Mouse (Mus musculus) forelimb bud, embryonic 11.5 days (tissue): ENCODE measurements around the gene Nek3.

ENCODE experiments used
- DNase-seq: peaks from one replicate; pipeline ENCODE4 v3.0.0-alpha.2; 2012; ENCODE audit warnings: low read depth, low spot score

The Nek3 gene

DNA sequence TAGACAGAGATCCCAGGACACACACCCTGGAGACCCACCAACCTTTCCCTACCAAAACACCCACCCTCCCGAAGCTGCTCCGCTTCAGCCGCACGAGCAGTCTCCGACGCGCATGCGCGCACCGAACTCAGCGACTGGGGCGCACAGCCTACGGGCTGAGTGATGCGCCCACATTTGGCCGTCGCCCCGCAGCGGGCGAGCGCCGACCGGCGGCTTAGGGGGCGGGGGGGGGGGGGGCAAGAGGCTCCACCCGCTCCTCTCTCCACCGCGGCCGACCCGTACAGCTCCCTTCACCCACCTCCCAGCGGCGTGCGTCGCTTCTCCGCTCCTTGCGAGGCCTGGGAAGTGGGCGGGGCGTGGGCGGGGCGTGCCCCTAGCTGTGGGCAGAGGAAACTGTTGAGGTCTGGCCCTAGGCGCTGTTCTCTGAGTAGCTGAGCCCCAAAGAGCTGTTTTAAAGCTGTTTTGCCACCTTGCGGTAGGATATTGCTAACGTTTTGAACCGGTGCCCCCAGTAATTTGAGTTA is at the start of gene Nek3:
Nek3 (minus strand) TSS at position 356 of the 524 bp plus-strand sequence.
- DNase-seq: peak; percentile 93

DNA sequence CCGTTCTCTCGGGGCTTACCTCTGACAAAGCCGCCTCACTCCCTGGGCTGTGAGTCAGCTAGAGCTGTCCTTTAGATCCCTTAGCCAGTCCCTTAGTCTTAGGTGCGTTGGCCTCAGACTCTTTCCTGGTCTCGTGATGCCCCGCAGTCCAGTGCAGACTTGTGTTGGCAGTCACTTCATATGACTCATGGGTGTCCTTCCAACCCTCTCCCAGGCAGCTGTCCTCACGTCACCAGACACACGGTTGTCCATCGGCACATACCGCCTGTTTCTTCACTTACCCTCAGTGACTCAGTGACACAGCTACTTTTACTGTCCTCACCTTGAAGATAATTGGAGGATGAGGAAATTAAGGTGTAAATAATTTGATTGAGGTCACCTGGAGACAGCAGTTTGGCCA is 48.6 kb upstream of the Nek3 start:
- no peak for DNase-seq

DNA sequence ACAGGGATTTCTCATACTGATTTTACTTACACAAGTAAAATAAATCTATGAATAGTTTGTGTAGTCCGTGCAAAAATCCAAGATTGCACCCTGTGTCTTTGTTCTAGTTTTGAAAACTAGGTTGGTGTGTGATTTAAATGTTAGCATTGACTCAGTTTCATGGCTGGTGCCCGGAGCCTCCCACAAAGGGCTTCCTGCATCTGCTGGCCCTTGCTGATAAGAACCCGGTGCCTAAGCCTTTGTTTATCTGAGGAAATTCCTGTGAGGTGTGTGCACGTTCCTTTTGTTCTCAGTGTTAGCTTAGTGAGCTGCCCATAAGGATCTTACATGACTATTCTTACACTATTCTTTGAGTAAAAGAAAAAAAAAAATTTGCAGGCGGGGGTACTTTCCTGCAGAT is 42.8 kb upstream of the Nek3 start:
- DNase-seq: no peak

DNA sequence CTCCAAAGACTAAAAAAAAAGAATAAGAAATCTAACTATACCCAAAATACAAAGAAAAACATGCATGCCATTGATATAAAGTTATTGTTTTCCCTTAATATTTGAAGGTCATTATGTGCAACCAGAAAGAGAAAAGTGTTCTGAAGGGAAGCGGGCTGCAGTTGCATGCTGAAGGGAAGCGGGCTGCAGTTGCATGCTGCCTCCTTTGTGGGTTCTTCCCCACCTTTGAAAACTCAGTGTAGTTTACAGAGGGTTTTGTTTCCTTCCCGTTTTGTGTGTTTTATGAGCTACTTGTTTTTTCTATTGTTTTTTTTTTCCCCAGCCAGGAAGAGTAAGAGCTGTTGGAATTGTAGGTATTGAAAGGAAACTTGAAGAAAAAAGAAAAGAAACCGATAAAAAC is 41.3 kb upstream of the Nek3 start:
- no peak for DNase-seq

DNA sequence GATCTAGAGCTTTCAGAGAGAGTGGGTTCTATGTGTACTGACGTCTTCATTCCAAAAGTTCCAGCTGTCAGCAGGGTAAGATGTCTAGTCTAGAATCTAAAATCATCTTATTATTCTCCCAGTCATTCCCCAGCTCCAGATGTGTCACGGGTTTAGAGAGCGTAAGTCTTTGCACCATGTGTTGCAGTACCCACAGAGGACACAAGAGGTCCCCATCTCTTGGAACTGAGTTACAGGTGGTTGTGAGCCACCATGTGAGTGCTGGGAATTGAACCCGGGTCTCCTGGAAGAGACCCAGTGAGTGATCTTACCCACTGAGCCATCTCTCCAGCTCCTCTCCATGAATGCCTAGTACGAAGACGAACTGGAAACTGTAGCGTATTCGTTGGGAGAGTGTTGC is 33.2 kb upstream of the Nek3 start:
- DNase-seq: no peak

DNA sequence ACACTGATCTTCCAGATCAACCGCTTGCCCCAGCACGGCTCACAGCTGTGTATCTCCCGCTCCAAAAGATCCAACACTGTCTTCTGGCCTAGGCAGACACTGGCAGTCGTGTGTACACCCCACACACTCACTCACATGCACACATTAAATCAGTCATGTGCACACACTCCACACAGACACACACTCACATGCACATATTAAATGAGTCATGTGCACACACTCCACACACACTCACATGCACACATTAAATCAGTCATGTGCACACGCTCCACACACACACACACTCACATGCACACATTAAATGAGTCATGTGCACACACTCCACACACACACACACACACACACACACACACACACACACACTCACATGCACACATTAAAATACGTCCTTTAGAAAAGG is 31.7 kb upstream of the Nek3 start:
- no peak for DNase-seq

DNA sequence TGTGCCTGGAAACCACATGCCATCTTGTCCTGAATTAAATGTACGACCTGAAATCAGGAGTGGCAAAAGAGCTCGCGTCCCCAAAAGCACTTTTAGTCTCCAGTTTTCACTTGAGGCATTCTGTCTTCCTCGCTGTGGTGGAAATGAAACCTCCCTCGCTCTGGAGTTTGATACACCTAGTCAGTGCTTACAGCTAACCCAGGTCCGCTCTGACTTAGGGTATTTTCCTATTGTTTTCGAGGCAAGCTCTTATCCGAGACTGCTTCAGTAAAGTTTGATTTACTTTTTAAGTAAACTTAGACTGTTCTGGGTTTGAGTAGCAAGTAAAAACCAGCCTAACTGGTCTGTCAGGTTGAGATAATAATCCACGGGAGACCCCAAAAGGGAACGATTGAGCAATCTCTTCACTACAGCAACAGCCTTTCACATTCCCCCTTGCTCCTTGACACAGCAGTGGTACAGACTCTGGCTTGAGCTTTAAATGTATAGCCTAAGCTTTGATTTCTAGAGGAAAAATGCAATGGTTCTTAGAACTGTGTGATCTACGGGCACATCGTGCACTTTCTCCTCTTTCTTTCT is 27.3 kb upstream of the Nek3 start:
- DNase-seq: no peak

DNA sequence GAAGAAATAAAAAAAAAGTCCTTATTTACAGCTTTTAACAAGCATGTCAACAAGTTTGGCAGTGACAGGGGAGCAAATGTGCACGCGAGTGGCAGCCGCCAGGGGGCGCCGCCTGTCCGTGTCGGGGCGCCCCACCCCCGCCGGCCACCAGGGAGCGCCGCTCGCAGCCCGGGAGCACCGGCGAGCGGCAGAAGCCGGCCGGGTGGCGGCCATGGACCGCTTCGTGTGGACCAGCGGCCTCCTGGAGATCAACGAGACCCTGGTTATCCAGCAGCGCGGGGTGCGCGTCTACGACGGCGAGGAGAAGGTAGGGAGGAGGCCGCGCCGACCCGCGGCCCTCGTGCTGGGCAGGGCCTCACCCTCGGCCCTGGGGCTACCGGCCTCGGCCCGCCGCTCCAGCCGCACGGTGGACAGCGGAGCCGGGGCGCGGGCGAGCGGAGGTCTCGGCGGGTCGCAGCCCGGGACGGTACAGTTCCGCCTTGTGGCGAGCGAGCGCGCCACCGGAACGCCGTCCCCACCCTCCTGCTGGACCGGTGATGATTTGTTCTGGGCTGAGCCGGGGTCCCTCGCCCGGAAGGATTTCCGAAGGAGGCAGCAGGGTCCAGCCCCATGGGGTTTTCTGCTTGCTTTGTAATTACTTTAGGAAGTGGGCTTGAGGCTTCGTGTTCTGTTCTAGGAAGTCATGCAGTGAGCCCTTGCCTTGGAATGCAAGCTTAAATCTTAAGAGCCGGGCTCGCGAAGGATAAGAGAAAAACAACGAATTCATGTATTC is 26.6 kb upstream of the Nek3 start, which contains the start of gene Vps36:
Vps36 (plus strand) TSS at position 150 of the 772 bp plus-strand sequence.
- peak; percentile 86 for DNase-seq

DNA sequence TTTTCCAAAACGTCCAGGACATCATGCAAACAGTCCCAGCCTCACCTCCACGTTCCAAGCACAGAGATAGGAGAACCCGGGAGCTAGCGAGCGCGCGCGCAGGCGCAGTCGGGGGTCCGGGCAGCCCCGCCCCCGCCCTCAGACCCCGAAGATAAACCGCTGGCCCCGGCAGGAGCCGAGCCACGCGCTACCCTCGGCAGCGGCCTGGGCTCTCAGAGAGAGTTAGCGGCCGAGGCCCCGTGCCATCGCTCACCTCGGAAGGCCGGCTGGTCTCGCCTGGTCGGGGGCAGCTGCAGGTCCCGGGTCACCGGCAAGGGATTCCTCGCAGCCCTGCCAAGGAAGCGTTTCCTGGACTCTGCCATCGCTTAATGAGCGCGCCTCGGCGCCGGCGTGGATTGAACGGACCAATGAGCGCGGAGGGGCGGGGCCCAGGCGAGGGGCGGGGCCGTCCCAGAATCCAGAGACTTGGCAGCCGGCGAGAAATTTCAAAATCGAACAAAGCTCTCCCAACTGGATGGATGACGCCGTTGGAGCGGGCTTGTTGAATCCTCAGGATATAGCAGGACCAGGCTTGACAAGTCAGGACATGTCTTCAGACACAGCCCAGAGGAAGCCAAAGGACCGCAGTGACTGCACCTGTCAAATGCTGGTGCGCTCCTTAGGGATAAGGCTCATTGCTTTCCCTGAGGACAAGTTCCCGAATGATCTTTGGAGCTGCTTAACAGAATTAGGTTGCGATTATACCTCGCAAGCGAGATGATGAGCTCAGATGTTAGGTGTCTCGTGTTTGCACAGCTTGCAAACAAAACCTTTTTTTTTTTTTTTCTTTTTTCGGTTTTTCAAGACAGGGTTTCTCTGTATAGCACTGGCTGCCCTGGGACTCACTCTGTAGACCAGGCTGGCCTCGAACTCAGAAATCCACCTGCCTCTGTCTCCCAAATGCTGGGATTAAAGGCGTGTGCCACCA is 19.5 kb upstream of the Nek3 start, which contains the start of gene Ckap2:
Ckap2 (minus strand) TSS at position 389 of the 967 bp plus-strand sequence.
- peak; percentile 89 for DNase-seq

DNA sequence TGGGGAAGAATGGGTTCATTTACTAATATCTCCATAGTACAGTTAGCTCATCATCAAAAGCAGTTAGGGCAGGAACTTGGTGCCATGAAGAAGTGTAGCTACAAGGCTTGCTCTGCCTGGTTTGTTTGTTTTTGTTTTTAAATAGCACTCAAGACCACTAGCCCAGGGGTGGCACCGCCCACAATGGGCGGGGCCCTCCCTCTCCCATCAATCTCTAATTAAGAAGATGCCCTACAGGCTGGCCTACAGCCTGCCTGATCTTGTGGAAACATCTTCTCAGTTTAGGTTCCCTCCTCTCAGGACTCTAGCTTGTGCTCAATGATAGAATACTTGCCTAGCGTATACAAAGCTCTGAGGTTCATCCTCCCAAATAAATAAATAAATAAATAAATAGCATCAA is 18.6 kb upstream of the Nek3 start:
- DNase-seq: peak; percentile 29

DNA sequence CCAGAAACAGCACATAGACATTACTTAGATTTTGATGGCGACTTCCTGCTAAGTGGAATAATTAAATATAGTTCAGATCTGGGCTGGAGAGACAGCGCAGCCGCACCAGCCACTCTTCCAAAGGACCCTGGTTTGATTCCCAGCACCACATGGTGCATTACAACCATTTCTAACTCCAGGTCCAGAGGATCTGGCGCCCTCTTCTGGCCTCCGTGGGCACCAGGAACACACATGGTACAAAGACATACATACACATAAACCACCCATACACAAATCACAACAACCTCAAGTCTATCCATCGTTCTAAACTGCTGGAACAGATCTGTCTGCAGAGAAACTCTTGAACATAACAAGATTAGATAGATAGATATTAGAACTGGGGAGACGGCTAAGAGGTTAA is 9.7 kb upstream of the Nek3 start:
- no peak for DNase-seq

DNA sequence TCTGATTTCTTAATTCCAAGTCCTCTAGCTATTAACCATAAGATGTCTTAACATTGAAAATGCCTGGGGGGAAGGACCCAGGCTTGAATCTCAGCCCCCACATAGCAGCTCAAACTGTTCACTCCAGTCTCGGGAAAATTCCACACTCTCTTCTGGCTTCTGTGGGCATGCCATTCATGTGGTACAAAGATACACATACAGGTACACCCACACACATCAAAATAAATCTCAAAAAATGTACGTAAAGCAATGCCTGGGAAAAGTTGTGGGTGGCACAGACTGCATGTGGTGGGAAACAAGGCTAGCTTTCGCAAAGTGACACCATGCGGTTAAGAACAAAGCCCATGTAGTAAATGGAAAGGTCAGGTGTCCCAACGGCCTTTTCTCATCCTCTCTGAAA is 2.9 kb upstream of the Nek3 start:
- DNase-seq: no peak

DNA sequence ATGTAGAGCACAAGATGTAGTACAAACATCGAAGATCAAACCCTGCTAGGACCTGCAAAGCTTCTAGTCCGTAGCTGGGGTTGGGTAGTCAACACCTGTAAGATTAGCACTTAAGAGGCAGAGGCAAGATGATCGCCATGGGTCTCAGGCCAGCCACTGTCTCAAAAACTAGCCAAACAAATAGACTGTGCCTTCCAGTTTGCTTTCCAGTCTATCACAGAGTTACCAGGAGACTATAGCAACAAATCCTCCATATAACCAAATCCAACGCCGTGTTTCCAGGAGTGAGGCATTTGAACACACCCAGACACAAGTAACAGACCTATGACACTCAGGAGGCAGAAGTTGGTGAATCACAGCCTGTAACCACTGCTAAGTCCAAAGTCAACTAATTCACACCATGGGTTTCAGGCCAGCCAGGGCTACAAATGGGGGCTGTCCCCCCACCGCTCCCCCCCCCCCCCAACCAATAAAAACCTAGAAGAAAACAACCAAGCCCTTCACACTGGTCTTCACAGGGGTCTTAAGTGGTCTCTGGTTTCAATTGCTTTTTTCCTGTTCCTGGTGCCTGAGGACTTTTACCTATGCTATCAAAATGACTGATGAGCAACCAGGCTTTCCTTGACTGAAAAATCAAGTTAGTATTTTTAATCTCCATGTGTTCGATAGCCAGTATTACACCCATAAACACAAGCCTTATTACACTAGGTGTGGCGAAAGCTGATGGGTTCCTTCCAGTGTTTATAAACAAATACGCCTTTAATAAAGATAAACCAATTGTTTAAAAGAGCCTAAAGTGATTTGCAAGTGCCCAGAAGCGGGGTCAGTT is 770 bp downstream of the Nek3 start:
- DNase-seq: peak; percentile 8

DNA sequence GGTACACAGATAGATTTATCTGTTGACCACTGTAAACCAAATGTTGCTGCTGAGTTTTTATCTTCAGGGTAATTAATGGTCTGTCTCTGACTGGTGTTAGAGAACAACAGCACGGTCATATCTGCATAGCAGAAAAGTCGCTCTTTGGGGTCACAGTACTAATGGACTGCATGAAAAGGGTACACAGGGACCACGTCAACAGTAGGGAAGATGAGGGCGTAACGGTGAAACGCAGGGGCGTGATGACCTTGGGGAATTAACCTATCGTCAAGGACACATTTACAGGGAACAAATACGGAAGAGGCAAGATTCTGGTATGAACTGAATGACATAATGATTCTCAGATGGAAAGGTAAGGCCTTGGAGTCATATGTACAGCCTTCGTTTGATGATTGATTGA is 1.8 kb downstream of the Nek3 start:
- no peak for DNase-seq

DNA sequence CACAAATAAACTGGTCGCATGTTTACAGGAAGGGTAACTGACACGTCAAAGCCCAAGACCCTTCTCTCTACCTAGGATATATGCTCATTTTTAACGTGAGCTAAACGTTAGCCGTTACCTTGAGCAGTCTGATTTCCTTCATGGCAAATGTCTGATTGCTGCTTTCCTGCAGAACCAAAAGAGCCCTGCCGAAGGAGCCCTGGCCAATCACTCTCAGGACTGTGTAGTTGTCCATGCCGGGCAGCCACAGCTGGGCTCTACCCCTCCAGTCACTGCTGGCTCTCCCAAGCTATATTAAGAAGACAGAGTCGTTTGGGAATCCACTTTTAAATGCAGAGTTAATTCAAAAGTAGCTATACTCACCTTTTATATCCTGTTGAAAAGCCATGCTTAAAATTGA is 4.0 kb downstream of the Nek3 start:
- DNase-seq: no peak

DNA sequence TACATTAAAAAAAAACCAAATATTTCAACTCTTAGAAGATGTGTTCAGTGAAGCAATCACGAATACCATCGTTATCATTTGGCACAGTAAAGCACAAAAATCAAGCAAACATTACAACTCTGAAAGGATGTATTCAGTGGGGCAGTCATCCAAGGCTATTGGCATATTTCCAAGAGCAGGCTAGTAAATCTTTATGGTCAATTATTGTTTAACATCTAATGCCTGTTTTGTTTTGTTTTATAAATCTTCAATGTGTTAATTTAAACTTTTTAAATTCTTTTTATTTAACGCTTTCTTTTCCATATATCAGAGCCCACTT is 15.9 kb downstream of the Nek3 start:
- no peak for DNase-seq

DNA sequence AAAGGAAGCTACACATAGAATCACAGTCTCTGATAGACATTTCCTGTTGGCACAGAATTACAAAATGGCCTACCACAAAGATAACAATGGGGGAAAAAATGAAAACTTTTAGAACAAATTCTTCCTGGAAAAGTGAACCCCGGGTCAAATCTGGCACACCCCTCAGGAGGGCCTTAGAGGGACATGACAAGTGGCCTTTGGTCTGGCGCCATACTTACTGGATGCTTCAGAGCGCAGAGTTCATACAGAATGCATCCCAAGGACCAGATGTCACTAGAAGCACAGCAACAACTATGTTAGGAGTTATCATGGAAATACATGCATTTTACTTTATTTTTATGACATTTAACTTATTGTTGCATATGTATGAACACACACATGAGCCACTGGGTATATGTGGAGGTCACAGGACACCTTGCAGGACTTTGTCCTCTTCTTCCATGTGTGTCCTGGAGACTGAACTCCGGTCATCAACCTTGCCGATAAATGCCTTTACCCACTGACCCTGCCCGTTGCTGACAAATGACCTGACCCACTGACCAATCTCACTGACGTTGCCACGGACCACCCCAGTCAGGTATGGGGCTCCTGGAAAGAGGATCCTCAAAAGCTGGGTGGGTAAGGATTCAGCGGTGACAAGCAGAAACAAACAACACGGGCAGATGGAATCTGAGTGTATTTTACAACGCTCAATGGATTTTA is 16.4 kb downstream of the Nek3 start:
- no peak for DNase-seq

DNA sequence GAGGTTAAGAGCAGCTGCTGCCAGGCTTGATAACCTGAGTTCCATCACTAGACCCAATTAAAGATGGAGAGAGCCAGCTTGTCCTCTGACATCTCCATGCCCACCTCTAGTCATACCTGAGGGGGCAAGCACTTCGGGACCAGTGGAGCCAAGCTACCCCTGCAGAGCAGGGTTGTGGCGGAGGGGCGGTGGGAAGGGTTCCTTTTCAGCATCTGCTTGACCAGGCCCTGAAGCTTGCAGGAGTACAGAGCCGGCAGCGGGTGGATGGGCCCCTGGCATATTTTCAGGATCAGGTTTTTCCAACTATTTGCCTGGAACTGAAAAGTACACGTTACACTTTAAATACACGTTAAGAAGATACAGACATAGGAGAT is 17.9 kb downstream of the Nek3 start:
- no peak for DNase-seq

DNA sequence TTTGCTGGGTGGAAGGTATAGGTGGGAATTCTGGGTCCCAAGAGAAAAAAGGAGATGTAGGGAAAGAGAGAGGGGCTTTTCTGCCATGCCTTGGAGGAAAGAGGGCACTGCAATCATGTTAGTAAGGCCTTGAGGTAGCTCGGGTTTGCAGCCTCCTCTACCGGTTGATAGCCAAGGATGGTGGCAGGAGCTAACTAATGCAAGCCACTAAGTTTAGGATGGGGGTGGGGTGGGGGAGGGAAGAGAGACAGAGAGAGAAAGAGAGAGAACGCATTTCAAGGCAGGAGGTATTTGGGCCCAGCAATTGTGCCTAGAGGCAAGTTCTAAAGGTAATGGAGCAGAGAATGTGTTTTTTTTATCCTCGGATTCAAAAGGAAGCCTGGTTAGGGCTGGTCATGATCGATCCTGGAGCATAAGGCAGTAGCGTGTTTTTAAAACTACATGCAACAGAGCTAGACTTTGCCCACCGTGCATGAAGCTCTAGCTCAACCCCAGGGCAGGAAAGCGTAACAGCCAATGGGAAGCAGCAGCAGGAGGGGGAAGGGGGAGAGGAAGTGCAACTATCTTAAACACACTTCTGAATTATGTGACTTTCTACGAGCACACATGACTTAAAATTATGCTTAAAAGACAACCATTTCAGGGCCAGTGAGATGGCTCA is 18.4 kb downstream of the Nek3 start:
- DNase-seq: no peak

DNA sequence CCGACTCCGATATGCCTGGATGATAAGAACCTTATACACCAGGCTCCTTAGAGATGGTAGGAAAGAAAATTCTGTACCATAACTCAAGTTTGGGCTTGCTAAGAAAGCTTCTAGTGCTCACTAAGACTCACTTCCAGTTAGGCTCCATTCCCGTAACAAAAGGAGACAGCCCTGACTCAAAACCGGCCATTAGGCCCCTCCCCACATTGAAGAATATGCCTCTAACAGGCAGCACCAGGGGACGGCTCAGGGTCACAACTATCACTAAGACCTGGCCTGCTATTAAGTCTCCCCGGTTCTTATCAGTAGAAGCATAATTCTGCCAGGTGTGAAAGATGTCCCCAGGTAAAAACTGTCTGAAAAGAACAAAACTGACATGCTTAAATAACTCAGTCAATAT is 20.4 kb downstream of the Nek3 start:
- no peak for DNase-seq
